23 mouse cellular contexts compared by ENCODE assay signal in the genomic region with DNA sequence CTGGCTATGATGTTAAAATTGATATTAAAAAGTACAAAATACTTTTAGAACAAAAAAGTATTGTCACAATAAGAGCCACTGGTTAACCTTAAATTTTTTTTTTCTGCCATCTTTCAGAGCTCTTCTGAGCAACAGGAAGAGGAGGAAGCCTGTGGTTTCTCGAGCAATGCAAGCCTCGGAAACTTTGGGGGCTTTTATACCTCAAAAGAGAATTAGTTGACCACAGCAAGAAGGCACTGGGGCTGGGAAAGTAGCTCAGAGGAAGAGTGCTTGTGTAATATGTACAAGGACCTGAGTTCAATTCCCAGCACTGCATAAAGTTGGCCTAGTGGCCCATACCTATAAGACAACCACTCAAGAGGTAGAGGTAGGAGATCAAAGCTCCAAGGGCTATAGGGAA.
DNase-seq lines count a peak whose midpoint lies in the region; ATAC-seq and TF ChIP-seq lines count a peak whose summit lies in the region.
"Had no signal": no experiment of that assay in that cellular context is flagged by ENCODE, and none has a peak within 500 bp of the region (broad histone marks: within the 10 kb centered on the region; RNA-seq: fewer than 3 reads in every experiment).

No protein-coding gene starts in this region.

- no peak for TF ChIP-seq POLR2A in thymus, adult 2 months (IDR thresholded peaks at IDR 0.05; ENCODE audit: control insufficient read depth, extremely low read depth, insufficient read depth, low read length, poor library complexity)

- 5% methylated on average over 2 of the region's 2 CpGs for WGBS in thymus, adult 2 months

- H3K4me3 ChIP-seq in thymus, adult 2 months (ENCODE audit: control insufficient read depth, insufficient read depth, low read length): no peak overlapping the region
- H3K4me3 ChIP-seq: forebrain, embryonic 10.5 days; heart, embryonic 12.5 days; hindbrain, embryonic 15.5 days; layer of hippocampus, adult 2 months; midbrain, embryonic 10.5 days; neural tube, embryonic 12.5 days had no signal

- no peaks in the 10 kb centered on the region for H3K27me3 ChIP-seq in thymus, adult 2 months (ENCODE audit: control insufficient read depth, insufficient read depth, low read length)
- H3K27me3 ChIP-seq: heart, embryonic 12.5 days; hindbrain, embryonic 15.5 days; neural tube, embryonic 12.5 days; Patski had no signal

- H3K27ac ChIP-seq in thymus, adult 2 months (ENCODE audit: control insufficient read depth, insufficient read depth, low read length): no peak overlapping the region
- H3K27ac ChIP-seq: forebrain, embryonic 10.5 days; hindbrain, embryonic 15.5 days; kidney, postnatal 0 days; layer of hippocampus, adult 2 months; midbrain, embryonic 10.5 days; neural tube, embryonic 12.5 days had no signal

- ATAC-seq in inflammation-experienced regulatory T-cells, adult 6 months: peak; percentile 79
- ATAC-seq: Patski had no signal

- peaks cover 3% of the 10 kb centered on the region; the same call in 1 of the 2 replicates for H3K4me1 ChIP-seq in thymus, adult 2 months (replicated peaks; ENCODE audit: control insufficient read depth, insufficient read depth, low read length)
- H3K4me1 ChIP-seq: forebrain, embryonic 10.5 days; heart, embryonic 12.5 days; hindbrain, embryonic 15.5 days; midbrain, embryonic 10.5 days; neural tube, embryonic 12.5 days had no signal

- no peak for TF ChIP-seq CTCF in thymus, adult 2 months (IDR thresholded peaks at IDR 0.05; ENCODE audit: borderline replicate concordance, control insufficient read depth, extremely low read depth, insufficient read depth, low read length, poor library complexity)

- DNase-seq in thymus, adult 2 months: peak; percentile 11
- no peak for DNase-seq in thymus, postnatal 10 days (ENCODE audit: low spot score in 2 of 2)
- peak; percentile 38 for DNase-seq in T-cell, adult 2 months (ENCODE audit: low spot score)
- DNase-seq in thymus, postnatal 25 days: peak; percentile 12
- no peak for DNase-seq in cerebellum, adult 11-12 months
- DNase-seq in layer of hippocampus, adult 11-12 months (ENCODE audit: low spot score): no peak
- no peak for DNase-seq in frontal cortex, postnatal 14 days (ENCODE audit: low spot score in 2 of 2)
- DNase-seq: adrenal gland, postnatal 14 days; cerebellum, adult 11 months; cerebellum, postnatal 36 days; heart, adult 11 months; kidney, adult 11 months; lung, adult 18-20 months; lung, postnatal 14 days had no signal

- no peaks in the 10 kb centered on the region for H3K36me3 ChIP-seq in thymus, adult 2 months (ENCODE audit: control insufficient read depth, insufficient read depth, low read length)
- H3K36me3 ChIP-seq: forebrain, embryonic 10.5 days; heart, embryonic 12.5 days; hindbrain, embryonic 15.5 days; midbrain, embryonic 10.5 days; neural tube, embryonic 12.5 days had no signal

Comparison
In these comparisons a context has a peak if more than half of its experiments do, and no peak if none do; other contexts are left out.
1. DNase-seq: peak in thymus, adult 2 months (single experiment), T-cell, adult 2 months (single experiment) and thymus, postnatal 25 days (single experiment); none in thymus, postnatal 10 days (0 of 2), cerebellum, adult 11-12 months (single experiment), layer of hippocampus, adult 11-12 months (single experiment) and frontal cortex, postnatal 14 days (0 of 2).